Mouse (Mus musculus) spleen, postnatal 10 days (tissue): ENCODE data around the gene Dlk1.

ENCODE experiments used
- DNase-seq, 2 experiments: peaks; one replicate each; pipeline ENCODE4 v3.0.0; 2021 to 2022; ENCODE audit warnings: low spot score in 2 of 2

Dlk1 gene

DNA sequence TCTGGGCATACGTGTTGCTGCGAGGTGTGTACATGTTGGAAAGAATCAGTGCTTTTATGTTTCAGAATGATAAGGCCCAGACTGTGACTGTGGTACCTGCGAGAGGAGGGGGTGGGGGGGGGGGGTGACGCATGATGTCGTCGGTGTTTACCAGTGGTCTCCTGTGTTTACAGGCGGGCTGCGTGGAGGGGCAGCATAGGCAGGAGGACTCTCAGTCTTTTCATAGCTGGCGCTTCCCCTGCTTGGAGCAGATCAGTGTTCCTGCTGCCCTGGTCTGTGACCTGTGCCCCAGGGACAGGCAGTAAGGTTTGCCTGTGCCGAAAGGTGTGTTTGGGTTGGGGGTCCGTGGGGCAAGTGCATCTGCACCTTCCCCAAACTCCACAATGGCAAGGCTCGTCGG, at the start of gene Dlk1:
Dlk1 (plus strand) TSS at position 232 of the 400 bp plus-strand sequence.
- no peak for DNase-seq

DNA sequence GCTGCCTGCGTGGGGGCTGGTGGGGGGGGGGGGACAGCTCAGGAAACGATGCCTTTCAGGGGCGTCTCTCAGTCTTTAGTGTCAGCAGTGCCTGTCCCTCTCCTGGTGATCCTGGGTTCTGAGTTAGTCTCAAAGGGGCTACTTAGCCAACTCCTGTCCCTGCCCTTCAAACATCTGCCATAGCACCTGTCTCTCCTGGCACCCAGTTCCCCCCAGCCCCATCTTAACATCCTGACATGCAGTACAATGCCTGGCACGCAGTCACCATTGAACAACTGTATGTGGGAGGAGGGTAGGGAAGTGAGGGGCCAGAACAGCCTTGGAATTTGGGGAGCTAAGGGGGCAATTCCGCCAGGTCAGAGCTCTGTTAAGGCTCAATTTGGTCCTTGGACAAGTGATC, 49.7 kb upstream of the Dlk1 start:
- no peak for DNase-seq

DNA sequence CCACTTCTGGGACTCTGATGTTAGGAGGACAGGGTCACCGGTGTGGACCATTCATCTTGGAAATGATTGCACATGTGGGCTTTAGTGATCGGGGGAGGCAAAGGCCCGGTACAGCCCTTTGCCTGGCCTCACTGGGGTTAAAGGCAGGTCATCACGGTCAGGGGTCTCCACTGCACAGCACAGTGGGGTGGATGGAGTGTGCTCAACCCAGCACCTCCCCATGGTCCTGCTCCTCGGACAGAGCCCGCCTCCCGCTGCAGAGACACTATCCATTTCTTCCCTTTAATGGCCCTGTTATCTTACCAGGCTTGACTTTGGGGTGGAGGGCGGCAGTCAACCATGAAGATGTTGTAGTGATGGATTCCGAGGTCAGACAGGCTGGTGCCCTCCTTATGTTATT, 48.9 kb upstream of the Dlk1 start:
- DNase-seq: no peak

DNA sequence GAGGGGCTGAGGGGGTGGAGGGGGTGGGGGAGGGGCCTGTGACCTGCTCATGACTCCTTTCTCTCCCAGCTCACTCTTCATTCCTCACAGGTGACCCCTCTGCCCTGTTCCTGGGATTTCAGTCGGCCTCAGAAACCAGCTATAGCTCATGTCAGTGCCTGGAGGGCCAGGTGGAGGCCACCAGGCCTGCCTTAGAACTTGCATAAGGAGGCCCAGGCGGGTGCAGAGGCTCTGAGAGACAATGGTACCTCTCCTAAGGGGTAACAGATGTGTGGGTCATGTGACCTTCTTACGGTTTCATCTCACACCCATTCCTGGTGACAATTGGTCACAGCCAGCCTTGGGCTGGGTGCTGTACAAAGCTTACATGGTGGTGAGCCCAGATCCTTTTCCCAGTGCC, 46.6 kb upstream of the Dlk1 start:
- no peak for DNase-seq

DNA sequence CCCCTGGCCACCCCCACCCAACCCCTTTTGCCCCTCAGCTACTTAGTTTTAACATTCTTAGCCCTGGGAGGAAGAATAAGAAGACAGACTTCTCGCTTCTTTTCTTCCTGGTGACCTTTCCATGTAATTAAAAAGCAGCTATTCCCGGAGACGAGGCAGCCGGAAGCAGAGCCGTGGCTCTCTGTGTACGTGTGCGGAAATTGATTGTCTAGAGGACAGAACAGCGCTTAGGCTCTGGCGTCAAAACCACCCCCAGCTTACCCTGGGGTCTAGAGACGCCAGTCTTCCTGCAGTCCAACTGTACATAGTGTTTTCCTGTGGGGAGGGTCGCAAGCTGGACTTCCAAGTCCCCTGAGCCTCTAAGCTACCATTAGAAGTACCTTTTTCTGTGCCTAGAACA, 41.9 kb upstream of the Dlk1 start:
- DNase-seq: no peak

DNA sequence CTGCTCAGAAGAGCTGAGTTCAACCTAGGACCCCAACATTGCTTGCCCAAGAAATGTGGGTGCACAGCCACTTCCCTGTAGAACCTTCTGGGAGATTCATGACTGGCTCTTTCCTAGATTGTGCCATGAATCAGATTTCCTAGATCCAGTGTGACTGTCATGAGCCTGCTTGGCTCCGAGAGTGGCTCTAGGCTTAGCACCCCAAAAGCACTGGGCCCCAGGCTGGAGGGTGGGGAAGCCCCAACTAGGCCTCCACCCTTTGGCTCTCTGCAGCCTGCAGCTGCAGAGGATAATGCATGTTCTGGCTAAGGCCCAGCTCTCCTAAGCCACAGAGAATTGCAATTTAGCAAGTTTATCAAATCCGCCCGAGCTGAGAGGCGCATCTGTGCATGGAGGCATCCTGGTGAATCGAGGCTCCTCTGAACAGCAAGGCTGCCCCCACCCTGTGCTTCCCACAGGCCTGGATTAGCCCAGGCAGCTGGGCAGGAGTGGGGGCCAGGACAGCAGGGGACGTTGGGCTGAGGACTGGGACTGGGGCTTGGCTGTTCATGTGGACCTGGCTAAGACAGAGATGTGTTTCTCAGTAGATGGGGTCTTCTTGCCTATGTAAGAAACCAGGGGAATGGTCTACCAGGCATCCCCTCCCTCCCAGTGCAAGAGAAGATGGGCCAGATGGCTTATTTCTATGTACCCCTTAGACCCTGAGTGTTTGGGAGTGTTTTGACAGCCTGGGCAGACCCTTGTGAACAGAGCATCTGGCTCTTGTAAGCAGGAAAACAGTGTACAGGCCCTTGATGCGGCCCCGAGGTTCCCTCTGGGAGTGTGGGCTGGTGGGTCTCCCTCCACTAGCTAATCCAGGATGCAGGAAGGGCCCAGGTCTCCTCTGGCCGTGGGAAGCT, 41.2 kb upstream of the Dlk1 start:
- no peak for DNase-seq

DNA sequence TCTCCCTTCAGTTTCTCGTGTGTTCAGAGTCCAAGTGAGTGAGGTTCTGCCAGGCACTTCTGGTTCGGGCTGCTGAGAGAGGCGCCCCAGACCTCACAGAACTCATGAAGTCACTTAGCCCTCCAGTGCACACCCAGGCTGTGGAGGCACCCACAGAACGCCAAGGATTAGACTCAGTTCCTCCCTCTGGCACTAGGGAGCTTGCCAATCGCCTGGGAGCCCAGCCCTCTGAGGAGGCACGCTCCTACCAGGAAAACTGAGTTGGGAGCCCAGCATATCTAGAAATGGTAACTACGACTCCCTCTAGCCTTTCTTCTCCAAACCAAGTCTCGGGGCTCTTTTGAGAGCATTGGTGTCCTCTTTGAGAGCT, 40.6 kb upstream of the Dlk1 start:
- DNase-seq: no peak

DNA sequence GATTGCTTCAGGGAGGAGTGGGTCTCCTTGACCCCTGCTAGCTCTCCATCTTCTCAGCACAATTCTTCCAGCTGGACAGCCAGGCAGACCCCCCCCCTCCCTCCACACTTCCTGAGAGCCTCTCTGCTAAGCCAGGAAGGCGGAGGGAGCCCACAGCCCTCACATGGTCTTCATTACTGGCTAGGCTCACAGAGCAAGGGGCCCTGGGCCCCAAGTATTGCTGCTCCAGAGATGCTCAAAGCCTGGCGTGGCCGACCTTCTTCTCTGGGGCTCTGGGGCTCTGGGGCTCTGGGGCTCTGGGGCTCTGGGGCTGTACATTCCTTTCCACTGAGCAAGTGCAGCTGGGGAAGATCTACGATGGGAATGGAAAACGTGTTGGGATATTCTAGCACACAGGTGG, 39.9 kb upstream of the Dlk1 start:
- DNase-seq: no peak

DNA sequence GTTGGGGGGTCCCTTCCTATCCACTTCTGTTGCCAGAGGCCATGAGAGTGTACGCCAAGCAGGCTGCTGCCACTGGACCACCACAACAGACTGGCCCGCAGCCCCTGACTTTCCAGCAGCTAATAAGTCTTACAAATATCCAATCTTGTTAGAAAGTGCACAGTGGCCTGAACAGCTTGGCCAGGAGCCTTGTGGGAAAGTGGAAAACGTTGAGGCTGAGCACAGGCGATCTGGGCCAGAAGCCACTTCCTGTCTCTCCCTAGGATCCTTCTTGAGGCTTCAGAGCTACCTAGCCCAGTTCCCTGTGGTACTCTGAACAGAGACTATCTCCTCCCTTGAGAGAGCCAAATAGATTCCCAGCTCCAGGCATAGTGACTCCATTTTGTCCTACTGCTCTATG, 39.3 kb upstream of the Dlk1 start:
- no peak for DNase-seq

DNA sequence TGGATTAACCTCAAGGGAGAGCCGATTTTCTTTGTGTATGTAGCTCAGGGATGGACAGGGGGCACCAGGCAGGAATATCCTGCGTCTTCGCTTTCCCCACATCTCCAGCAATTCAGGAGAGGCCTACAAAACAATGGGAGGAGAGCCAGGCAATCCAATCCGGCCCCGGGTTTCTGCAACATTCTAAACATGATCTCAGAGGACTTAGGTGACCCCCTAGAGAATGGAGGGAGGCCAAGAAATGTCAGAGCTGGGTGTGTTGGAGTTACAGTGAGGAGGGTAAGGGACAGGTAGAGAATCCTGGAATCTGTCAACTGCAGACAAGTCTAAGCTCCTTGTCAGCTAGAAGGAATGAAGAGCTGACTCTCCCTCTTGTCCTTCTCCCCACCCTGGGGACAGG, 35.9 kb upstream of the Dlk1 start:
- no peak for DNase-seq

DNA sequence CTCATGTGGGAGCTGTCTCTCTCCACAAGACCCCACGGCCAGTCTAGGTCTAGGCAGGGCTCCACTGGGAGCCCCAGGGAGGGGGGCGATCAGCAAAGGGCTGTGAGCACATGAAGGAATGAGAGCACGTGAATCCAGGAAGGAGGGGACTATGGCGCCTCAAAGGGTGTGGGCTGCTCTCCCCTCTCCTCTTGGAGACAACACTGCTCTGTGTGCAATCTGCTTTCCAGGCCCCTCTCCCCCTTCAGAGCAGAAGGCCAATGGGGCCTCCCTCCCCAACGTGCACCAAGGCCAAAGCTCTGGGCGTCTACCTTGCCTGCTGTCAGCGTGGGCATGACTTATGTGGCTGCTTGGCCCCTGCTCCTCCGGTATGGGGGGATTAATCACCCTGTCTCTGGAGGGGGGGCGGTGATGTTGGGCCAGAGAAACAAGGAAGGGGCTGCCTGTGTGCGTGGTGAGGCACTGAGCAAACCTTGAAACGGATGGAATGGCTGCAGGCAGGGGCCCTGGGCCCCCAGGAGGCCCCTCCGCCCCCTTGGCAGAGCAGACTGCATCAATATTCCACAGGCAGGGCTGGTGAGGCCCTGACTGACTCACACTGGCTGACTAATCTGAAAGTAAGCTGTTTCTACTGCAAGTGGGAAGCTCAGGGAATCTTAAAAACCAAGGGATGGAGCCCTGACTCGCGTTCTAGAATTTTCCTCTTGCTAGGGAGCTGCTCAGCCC, 35.0 kb upstream of the Dlk1 start:
- no peak for DNase-seq

DNA sequence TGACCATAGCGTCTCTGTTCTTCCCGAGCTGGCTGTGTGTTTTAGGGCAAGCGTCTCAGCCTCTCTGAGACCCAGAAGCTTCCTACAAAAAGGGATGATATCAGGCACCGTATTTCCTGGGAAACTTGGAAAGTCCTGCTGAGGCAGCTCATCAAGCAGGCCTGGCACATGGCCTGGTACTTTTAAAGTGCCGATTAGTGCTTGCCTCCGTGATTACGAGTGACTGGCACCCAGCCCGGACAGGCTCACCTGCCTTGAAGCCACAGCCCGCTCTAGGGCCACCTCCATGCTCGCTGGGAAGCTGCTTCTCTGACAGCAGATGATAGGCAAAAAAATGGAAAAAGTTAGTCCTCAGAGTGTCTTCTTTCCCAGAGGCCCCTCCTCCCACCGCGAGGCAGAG, 32.6 kb upstream of the Dlk1 start:
- no peak for DNase-seq

DNA sequence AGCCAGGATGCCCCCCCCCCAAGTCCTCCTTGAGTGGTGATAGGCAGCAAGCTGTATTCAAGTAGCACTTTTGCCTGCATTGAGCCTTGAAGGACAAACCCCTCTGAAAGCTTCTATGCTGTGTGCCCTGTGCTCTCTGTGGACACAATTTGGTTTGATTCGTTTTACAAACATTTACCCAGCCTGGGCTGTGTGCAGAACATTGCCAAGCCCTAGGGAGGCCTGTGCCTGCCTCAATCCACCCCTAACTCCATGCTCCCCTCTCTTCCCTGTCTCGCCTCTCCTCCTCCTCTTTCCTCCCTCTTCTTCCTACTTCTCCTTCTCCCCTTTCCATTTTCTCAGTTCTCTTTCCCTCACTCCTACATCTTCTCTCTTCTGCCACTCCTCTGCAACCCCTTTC, 29.5 kb upstream of the Dlk1 start:
- DNase-seq: no peak

DNA sequence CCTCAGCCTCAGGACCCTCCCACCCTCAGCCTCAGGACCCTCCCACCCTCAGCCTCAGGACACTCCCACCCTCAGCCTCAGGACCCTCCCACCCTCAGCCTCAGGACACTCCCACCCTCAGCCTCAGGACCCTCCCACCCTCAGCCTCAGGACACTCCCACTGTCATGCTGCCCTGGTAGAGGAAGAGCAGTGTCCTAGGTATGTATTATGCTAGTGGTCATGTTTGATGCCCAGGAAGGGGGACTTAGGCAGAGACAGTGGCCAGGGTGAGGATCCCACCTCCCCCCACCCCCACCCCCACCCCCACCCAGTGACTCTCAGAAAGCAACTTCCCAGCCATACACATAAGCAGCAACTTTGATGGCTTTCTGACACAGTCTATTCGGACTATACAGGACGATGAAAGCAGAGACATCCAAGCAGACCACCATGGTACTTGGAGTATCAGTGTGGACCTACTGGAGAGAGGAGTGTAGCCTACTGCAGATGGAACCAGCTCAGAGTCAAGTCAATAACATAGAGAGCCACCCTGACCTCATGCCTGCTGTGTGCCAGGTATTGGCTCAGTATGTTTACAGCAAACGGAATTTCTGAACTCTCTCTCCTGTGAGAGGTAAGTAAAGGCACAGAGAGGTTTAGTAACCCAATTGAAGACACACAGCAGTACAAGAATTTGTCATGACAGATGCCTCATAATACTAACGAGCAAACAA, 28.8 kb upstream of the Dlk1 start:
- no peak for DNase-seq

DNA sequence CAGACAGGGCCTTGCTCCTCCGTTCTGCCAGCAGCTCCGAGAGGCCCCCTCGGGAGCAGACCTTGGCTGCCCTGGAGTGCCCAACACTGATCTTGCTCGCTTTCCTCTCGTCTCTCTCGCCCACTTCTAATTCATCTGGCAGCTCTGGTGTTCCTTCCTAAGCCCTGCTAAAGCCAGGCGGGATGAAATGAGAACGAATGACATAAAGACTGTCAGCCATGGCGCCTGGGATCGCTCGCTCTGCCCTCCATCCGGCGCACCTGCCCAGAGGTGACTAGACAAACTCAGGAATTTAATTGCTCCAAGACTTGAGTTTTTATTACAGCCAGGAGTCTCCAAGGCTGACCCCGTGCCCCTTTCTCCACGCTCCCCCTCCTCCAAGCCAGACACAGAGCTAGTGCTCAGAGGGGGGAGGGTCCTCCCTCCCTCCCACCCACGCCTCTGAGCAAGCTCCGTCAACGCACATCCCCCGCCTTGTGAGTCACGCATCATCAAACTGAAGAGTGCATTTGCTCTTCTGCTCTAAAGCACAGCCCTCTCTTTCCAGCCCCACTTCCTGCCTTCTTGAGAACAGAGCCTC, 27.8 kb upstream of the Dlk1 start:
- DNase-seq: no peak

DNA sequence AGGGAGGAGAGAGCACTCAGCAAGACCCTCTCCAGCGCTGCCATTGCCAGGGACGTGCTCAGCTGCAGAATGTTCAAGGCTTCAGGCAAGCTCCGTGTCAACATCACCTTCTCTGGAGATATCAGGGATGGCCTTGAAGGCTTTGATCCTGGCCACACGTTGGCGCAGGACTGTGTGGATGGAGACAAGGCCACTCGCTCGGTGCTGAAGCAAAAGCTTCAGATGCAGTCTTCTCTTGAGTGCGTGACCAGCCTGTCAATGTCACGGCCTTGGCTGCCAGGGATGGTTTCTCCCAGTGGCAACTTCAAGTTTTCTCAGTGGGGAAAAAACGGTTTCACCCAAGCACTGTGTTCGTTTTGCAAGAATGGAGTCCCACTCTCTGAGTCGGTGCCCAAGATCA, 26.6 kb upstream of the Dlk1 start:
- DNase-seq: no peak

DNA sequence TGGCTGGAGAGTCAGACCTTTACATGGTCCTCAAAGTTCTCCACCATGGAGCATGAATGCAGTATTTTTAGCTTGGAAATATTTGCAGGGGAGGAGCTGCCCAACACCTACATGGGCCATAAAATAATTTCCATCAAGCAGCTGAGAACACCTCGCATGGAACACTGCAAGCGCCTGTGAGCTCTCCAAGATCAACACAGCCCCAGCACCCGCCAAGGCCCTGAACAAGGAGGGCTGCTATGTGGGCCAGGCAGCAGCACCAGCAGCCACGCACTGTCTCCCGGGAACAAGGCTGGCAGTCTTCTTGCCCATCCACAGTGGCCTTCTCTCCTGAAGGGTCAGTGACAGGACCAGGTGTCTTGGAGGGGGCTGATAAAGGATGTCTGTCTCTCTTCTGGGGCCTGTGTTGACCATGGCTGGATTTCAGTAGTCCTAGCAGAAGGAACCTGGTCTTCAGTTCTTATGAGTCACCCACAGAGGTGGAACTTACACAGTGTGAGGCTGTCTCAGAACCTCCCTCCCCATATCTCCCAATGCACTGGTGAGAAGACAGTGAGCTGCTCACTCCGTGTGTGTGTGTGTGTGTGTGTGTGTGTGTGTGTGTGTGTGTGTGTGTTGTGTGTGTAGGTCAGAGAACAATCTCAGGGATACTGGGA, 20.0 kb upstream of the Dlk1 start:
- DNase-seq: no peak

DNA sequence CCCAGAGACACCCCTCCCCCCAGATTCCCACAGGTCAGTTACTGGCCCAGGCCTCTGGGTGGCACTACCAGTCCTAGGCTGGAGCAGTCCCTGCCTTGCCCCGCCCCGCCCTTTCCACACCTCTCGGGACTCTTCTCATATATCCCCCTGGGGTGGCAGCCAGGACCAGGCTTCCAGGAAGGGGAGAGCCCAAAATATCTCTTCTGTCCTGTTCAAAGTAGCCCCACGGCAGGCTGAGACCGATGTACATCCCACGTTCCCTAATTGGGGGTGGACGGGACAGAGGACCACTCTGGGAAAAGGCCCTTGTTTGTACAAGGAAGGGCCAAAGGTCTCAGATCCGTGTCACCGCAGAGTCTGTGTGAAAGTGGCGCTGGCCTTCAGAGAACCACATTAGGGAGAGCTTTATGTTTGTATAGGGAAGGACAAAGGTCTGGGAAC, 16.2 kb upstream of the Dlk1 start:
- DNase-seq: peak in 1 of 2 experiments; percentile 49

DNA sequence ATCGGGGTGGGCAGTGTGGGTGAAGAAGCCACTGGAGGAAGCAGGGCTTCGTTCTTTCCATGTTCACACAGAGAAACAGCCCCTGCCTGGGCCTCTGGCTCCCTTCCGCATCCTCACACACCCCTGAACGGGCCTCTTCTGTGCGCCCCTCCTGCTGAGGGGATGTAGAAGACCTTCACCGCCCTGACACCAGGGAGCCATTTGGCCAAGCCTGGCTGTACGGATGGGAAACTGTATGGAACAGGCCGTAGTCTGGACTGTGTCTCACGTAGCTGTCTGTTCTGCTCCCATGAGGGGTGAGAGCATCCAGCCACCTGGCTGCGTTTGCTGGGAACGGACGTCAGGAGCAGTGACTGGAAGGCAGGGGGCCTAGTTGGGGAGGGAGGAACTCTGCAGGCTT, 15.8 kb upstream of the Dlk1 start:
- no peak for DNase-seq

DNA sequence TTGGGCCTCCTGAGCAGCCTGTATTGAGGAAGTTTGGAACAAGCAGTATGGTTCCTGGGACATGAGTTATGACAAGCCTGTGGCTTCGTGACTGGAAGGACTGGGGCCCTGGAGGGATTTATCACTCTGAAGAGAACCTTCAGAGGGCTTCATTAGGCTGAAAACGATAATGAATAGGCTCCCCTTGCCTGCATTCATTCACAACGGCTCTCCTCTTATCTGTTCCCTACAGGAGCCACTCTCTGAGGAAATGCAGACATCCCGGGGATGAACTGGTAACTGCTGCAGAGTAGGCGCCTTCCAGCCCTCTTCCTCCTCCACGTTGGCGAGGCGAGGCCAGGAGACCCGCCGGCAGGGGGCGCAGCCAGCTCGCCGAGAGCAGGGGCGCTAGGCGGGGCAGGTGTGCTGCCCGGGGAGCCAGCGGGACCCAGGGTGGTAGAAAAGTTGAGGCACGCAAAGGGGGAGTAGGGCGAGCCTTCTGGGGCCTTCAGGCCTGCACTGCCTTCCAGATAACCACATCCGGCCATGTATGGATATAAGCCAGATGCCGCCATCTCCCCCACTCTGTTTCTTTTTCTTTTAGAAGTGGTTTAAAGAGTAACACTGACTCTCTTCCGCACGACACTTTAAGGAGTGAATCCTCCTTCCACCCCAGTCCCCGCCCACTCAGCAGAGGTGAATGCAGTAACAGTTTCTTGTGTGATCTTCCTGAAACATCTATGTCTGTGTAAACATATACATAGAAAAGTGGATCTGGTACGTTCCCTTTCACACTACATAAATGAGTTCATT, 14.9 kb upstream of the Dlk1 start:
- DNase-seq: peak; percentile 75 to 90

DNA sequence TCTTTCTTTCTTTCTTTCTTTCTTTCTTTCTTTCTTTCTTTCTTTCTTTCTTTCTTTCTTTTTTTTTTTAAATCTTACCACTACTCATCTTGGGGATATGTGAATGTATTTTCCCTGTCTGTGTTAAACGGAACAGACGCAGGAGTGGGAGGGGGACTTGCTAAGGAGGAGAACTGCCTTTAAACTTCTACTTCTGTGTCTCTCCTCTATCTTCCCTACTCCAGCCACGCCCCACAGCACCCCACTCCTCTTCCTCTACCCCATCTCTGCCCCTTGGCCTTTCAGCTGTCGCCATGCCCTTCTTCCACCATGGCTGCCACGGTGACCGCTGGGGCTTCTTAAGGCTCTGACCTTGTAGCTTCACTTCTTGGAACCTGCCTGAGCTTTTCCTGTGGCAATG, 14.2 kb upstream of the Dlk1 start:
- no peak for DNase-seq
